Mouse (Mus musculus): ENCODE data around the gene Pebp1. TPM values are rescaled to one million over a fixed set of nuclear protein-coding genes. Genes with fewer than 3 reads are reported as not detected.

The Pebp1 gene
- polyA plus RNA-seq, 1 experiment from 2014 or later: 1,080 TPM

Other genes starting within 250 kb of the Pebp1 start
- 79.0 and 83.5 TPM in 2 replicates for gene Suds3, start 171.5 kb downstream of the Pebp1 start, polyA plus RNA-seq (2015; fragmentation: Nextera tagmentation; extraction: Ambion mirVana)
- gene Taok3, start 167.5 kb downstream of the Pebp1 start, polyA plus RNA-seq (2015; fragmentation: Nextera tagmentation; extraction: Ambion mirVana): 29.8 and 30.7 TPM in 2 replicates
- gene Vsig10, start 31.5 kb upstream of the Pebp1 start, polyA plus RNA-seq (2015; fragmentation: Nextera tagmentation; extraction: Ambion mirVana): 0.98 and 2.6 TPM in 2 replicates
- 86.2 and 99.0 TPM in 2 replicates for gene Wsb2, start 69.7 kb upstream of the Pebp1 start, polyA plus RNA-seq (2015; fragmentation: Nextera tagmentation; extraction: Ambion mirVana)
- gene Rfc5, start 101.4 kb upstream of the Pebp1 start, polyA plus RNA-seq (2015; fragmentation: Nextera tagmentation; extraction: Ambion mirVana): 68.3 and 90.8 TPM in 2 replicates
- 2.5 and 3.2 TPM in 2 replicates for gene Ksr2, start 126.4 kb upstream of the Pebp1 start, polyA plus RNA-seq (2015; fragmentation: Nextera tagmentation; extraction: Ambion mirVana)

Data from forebrain, embryonic 13.5 days (tissue).